Mouse (Mus musculus) layer of hippocampus, postnatal 10 days (tissue): ENCODE measurements at regions not wholly inside any gene's neighbourhood (a gene's known extent, or its start where the extent isn't known, plus 50 kb on each side); places are given as distances from the start of the nearest gene placed in this dataset.

Experiments
- DNase-seq, 2 experiments: peaks; one replicate each; pipeline ENCODE4 v3.0.0; 2021; ENCODE audit warnings: low spot score in 2 of 2

- DNase-seq = no peak
Observed at GRCm38 (mm10) chr7:129810565-129810964, 218.9 kb downstream of the Wdr11 start.

DNA sequence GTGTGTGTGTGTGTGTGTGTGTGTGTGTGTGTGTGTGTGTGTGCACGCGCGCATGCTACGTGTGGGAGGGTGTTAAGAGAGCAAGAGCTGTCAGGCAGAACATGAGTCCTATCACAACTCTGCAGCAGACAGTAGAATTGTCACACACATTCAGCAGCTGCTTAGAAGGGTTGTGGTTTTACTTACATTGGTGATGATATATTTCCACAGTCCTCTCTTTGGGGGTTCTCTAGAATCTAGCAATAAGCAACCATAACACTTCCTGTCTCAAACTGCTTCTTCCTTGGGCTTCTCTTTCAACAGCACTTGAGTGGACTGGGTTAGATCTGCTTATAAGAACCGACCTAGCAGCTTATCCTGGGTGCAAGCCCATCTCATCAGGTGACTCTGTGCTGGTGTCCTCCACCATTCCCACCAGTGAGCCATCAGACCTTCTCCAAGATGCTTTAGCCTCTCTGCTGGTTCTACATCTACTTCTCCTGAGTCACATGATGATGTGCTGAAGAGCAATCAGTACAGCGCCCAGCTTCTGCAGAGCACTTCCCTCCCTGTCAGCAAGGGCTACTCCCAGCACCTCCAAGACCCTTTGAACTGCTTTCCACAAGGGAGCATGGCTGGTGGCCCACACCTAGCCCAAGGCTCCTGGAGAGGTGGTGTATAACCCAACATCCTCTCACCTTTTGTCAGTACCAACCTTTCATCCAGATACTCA lies 222.6 kb downstream of the Wdr11 start:
- no peak for DNase-seq

GRCm38 (mm10) chr7:129818833-129819232 lies 227.2 kb downstream of the Wdr11 start:
- DNase-seq = no peak

- DNase-seq = no peak
Observed at GRCm38 (mm10) chr7:129819651-129820050, 228.0 kb downstream of the Wdr11 start.

DNA sequence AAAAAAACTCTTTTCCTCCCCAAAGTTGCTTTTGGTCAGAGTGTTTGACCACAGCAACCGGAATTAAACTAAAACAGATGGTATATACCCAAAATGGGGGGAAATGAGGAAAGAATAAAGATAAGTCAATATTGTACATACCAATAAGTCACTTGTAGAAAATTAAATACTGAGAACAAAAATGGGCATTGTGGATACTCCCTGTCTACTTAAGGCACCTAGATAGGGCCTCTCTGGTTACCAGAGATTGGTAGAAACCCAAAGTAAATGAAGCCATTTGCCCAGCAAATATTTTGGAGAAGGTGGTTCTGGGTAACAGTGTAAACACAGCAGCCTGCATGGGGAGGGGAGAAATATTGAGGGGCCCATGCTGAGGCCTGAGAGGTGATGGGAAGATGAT lies 237.3 kb downstream of the Wdr11 start:
- DNase-seq = no peak

- DNase-seq = no peak
Observed at GRCm38 (mm10) chr7:129832830-129833229, 241.2 kb downstream of the Wdr11 start.

GRCm38 (mm10) chr7:129842303-129843122 lies 250.8 kb downstream of the Wdr11 start:
- DNase-seq = no peak

- DNase-seq = no peak
Observed at GRCm38 (mm10) chr7:129847136-129847535, 255.5 kb downstream of the Wdr11 start.

DNA sequence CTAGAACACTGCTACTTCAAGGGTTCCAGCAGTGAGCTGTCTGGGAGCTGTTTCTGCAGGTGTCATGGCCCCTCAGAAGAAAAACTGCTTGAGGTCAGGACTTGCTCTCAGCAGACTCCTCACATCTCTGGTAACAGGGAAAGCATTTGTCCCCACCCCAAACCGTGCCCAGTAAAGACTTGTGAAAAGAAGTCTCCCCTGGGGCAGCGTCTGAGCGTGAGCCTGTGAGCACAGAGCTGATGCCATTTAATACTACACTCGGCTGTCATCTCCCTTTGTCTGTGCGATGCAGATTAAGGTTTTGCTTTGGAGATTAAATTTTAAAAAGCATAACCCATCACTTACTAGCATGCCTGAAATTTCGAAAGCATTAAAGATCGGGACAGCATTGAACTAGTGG lies 261.9 kb downstream of the Wdr11 start:
- DNase-seq = no peak

- DNase-seq = no peak
Observed at GRCm38 (mm10) chr7:129854942-129855341, 263.3 kb downstream of the Wdr11 start.

- no peak for DNase-seq
Observed at GRCm38 (mm10) chr7:129862966-129863365, 271.3 kb downstream of the Wdr11 start.

DNA sequence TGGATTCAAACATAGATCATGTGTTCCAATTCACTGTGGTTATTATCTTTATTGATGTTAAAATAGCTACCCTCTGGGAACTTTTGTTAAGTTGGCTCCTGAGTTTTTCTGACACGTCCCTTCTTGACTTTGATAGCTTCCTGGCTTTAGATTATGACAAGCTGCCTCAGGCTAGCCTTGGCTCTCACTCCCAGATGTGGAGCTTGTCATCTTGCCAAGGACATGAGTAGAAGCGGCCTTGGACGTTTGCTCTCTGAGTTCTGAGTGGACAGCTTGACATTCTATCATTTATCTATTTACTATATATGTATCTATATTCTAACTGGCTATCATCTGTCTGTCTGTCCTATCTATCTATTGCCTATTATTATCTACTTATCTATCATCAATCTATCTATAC lies 273.9 kb downstream of the Wdr11 start:
- no peak for DNase-seq

DNA sequence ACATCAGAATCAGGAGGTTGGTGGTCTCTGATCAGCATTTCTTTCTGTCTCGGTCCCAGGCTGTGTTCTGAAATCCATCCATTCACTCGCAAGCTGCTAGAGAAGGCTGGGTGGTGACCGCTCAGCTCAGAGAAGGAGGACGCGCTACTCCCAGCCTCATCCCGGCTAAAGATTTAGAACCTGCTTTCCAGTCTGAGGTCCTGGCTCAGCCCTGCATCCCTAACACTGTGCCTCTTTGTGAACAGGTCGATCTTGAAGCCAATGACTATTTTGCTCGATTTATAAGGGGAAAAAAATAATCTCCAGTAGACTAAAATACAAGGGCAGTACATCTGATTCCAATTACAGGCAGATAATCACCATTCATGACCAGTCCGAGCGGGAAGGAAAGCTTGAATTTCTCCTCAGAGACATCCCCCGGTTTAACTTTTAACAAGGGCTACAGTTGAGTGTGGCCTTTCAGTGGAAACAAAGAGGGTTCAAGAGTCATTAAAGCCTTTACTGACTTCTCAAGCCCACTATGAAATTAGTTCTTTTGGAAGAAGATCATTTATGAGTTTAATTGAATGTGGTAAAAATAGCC lies 280.6 kb downstream of the Wdr11 start:
- no peak for DNase-seq

DNA sequence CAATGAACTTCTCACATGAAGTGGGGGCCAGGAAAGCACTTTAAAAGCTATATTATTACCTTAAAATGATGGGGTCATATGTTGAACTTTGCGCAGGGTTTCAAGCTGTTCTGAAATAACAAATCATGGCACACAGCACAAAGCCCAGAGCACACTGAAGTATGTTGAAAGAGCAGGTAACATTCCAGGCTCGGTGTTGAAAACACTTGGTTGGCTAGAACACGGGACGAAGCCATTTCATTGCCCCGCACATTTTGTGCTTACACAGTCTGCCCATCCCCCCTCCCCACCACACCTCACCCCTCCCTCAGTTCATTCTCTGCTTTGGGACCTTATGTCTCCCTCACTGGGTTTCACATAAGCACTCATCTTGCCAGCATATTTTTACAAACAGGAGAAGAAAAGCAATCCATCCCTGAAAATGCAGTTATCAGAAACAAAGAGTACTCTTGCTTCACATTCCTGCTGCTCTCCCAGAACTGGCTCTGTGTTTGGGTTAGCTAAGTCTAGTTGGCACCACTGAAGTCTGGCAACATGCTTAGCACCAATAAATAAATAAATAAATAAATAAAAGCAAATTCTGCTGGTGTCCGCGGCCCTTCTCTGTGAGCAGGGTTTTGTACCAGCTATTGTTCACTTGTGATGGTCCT lies 284.7 kb downstream of the Wdr11 start:
- DNase-seq = no peak

GRCm38 (mm10) chr7:129876852-129877223 lies 285.2 kb downstream of the Wdr11 start:
- DNase-seq = no peak

DNA sequence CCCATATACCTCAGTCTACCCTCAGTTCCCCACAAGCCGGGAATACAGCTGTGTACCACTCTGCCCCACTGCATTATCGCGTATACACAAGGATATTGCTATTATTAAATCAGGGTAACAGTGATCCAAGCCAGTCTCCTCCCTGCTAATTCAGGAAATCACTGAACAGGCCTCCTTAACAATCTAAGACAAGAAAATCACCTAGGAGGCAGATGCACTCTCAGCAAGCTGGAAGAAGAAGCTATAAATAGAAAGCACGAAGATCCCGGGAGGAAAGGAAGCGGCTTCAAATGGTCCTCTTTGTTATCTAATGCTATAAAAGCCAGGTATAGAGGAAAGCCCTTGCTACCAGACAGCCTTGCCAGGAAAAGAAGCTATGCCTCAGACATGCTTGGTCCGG lies 304.6 kb downstream of the Wdr11 start:
- no peak for DNase-seq

DNA sequence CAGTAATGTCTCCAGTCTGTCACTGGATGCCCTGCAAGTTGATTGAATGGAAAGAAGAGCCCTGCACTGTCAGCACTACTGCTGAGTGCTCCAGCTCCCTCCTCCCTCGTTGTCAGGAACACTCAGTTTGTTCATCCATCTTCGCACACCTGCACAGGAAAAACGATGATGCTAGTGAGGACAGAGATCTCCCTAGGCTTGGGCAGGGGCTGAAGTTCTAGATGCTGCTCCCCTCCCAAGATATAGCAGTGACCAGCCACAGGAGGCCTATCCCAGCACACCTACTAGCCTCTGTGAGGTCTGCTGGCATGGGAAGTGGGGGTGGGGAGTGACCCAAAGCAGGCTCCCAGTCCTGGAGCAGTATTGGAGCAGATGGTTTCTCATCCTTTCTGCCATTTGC lies 305.8 kb downstream of the Wdr11 start:
- no peak for DNase-seq

DNA sequence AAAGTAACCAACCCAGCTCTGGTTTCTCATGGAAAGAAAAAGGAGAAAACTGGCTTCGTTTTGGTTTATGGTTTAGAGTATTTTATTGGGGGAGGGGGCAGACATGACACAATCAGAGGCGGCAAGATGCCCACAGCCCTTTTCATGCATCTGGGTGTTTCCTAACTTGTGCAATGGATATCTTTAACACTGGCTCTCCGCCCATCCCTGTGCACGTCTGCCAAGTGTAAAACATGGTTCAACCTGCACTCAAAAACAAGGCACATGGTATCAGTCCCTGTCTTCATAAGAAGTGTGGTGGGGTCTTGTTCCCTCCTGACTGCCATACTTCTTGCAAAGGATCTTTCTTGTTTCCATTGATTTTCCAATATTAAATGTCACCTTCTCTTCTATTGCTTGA lies 310.6 kb downstream of the Wdr11 start:
- no peak for DNase-seq

DNA sequence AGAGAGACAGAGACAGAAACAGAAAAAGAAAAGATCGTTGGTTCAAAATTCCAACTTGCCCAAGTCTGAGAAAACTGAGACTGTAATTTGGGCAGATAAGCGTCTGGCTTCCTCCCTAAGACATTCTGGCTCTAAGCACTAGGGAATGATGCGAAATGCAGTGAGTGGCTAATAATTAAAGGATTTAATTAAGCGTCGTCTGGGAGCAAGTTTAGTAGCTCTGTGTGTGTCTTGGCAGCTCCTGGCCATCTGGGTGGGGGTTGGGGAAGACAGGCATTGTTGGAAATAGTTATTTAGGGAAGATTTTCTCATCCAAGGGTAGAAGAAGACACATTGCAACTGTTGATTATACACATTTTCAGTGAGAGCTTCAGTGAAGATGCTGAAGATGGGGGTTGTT lies 311.5 kb downstream of the Wdr11 start:
- no peak for DNase-seq

DNA sequence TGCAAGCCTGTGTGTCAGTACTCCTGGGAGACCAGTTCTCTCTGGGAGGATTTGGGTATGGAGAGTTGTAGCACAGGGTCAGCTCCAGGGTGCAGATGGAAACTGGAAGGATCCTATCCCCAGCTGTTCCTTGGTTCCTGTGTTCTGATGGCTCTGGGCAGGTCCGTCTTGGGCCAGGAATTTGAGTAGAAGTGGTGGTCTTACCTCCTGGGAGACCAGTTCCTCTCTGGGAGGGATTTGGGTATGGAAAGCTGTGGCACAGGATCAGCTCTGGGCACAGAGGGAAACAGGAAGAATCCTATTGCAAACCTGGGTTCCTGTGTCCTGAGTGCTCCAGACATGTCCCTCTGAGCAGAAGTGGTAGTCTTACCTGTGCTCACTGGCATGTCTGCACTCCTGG lies 314.5 kb downstream of the Wdr11 start:
- DNase-seq = no peak

DNA sequence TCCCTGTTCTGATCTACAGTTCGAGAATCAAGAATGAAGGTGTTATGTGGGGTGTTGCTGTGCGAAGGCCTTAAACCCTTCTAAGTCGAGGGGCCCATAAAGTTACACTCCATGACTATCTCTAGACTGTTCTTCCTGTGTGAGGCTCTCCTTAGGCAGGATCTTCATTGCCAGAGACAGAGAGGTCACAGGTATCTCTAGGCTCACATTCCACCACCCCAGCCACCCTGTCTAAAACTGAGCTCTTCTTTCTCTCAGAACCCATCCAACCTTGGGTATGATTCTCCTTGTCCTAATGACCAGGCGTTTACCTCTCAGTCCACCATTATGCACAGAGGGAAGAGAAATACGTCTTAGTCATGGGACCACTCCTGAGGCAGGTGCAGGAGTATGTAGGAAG lies 317.2 kb downstream of the Wdr11 start:
- DNase-seq = no peak

DNA sequence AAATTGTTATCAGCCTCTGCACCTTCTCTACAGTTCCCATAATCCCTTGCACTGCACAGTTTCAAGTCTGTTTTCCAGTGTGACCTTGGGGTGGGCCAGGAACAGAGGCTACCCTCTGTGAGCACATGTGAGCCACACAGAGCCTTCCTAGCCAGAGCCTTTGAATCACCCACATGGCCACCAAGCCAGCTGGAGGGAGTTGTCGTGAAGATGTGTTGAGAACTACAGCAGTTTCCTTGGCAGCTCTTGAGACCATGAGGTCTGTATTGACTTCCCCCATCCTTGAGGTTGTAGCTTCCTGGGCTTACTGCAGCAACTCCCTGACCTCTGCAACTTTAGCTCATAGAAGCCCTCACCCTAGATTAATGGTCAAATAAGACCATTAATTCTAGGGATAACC lies 318.1 kb downstream of the Wdr11 start:
- DNase-seq = no peak
